Mouse (Mus musculus): ENCODE data around the gene Gm49369. TPM values are rescaled to one million over a fixed set of nuclear protein-coding genes. Genes with fewer than 3 reads are reported as not detected.

The Gm49369 gene
- total RNA-seq (2014; rRNA removed) (1.0 TPM in 1 of 2 replicates, not detected in the other), polyA plus RNA-seq (2015; fragmentation: Nextera tagmentation; extraction: Ambion mirVana) (2.1 and 2.9 TPM in 2 replicates)

DNA sequence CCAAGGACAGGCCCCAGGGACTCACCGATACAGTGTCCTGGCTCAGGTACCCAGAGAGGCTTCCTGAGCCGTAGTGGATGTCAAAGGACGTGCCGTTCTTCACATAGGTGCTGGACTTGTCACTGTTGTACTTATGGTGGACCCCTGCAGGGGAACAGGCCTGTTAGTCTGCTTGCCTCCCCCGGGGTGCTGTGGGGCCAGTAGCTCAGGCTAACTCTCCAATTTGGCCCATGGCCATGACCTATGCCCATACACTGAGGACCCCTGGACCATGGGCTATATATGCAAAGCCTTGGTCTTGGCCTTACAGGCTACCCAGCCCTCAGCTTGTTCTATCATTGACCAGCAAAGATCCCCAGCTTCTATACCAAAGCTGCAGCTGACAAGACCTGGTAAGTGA lies at the start of gene Gm49369:
TSS of gene Gm49369 (minus strand) at position 101 of the 400 bp plus-strand sequence.
- WGBS = 93% methylated on average over 5 of the region's 5 CpGs
- no peak for TF ChIP-seq CTCF (IDR thresholded peaks at IDR 0.05; ENCODE audit: low read depth)

GRCm38 (mm10) chr7:142431106-142431505 lies 48.6 kb upstream of the Gm49369 start:
- Histone ChIP-seq H3K4me1 (ENCODE audit: insufficient read depth, low read length) (peaks cover 13% of the 10 kb centered on the region), H3K4me3 (ENCODE audit: low read length) (no peak overlapping the region), H3K27ac (no peak overlapping the region), H3K4me2 (ENCODE audit: low read depth, low read length) (no peak overlapping the region), H3K9ac (replicated peaks; ENCODE audit: low read length) (no peak overlapping the region), H3K36me3 (ENCODE audit: insufficient read depth, low read length) (no peaks in the 10 kb centered on the region), H3K27me3 (ENCODE audit: insufficient read depth, low read length) (no peaks in the 10 kb centered on the region), H3K9me3 (ENCODE audit: low read length) (no peaks in the 10 kb centered on the region)
- DNase-seq (ENCODE audit: low spot score) (no peak), ATAC-seq (no peak)
- TF ChIP-seq CTCF (IDR thresholded peaks at IDR 0.05; ENCODE audit: low read depth) = no peak
- 68% methylated on average over 14 of the region's 14 CpGs for WGBS

More for the DNA sequence above, at the start of gene Gm49369:
- H3K4me2 ChIP-seq (ENCODE audit: low read depth, low read length) = no peak within 1 kb of the TSS
- DNase-seq (ENCODE audit: low spot score) = no peak
- peaks cover 16% of the 10 kb centered on the region for H3K4me1 ChIP-seq (ENCODE audit: insufficient read depth, low read length)
- H3K27me3 ChIP-seq (ENCODE audit: insufficient read depth, low read length) = no peaks in the 10 kb centered on the region
- peaks cover 73% of the 10 kb centered on the region for H3K36me3 ChIP-seq (ENCODE audit: insufficient read depth, low read length)
- H3K9me3 ChIP-seq (ENCODE audit: low read length) = no peaks in the 10 kb centered on the region
- no peak within 1 kb of the TSS for H3K9ac ChIP-seq (replicated peaks; ENCODE audit: low read length)
- no peak for ATAC-seq
- H3K27ac ChIP-seq = no peak within 1 kb of the TSS
- H3K4me3 ChIP-seq (ENCODE audit: low read length) = no peak within 1 kb of the TSS

DNA sequence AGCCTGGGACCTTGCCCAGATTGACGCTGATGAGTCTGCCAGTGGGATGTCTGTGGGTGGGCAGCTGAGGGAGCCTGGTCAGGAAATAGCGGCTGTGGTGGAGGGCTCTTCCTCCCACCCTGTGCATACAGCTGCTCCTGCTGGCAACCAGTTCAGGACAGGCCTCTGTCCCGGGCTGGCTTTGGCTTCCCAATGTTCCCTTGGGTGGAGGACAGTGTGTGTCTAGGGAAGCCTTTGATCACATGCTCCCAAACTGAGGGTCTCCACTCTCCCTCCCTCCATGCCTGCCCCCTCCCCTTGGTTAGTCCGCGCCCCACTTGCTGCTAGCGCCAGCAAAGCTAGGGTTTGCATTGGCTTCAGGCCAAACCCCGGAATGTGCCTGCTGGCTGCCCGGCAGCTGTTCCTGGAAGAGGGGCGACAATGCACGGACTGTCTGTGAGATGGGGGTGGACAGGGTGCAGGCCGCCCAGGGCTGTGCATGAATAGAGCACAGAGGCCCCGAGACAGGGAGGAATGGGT lies 47.8 kb upstream of the Gm49369 start:
- H3K4me2 ChIP-seq (ENCODE audit: low read depth, low read length) = no peak overlapping the region

GRCm38 (mm10) chr7:142428213-142428612 lies 45.7 kb upstream of the Gm49369 start:
- peak; percentile 63 for TF ChIP-seq CTCF (IDR thresholded peaks at IDR 0.05; ENCODE audit: low read depth)
- H3K4me3 ChIP-seq (ENCODE audit: low read length) = no peak overlapping the region
- no peak overlapping the region for H3K4me2 ChIP-seq (ENCODE audit: low read depth, low read length)
- H3K36me3 ChIP-seq (ENCODE audit: insufficient read depth, low read length) = no peaks in the 10 kb centered on the region
- H3K27ac ChIP-seq = no peak overlapping the region
- ATAC-seq (peak; percentile 5; the same call in 1 of the 2 replicates), DNase-seq (ENCODE audit: low spot score) (peak; percentile 61)
- H3K4me1 ChIP-seq (ENCODE audit: insufficient read depth, low read length) = peaks cover 13% of the 10 kb centered on the region
- H3K9me3 ChIP-seq (ENCODE audit: low read length) = no peaks in the 10 kb centered on the region
- H3K9ac ChIP-seq (replicated peaks; ENCODE audit: low read length) = no peak overlapping the region
- H3K27me3 ChIP-seq (ENCODE audit: insufficient read depth, low read length) = no peaks in the 10 kb centered on the region
- WGBS = 14% methylated on average over 7 of the region's 7 CpGs

More for the DNA sequence above, 47.8 kb upstream of the Gm49369 start:
- peak; percentile 81 for ATAC-seq
- 0 out of 2 replicates have a peak overlapping the region, but pooled peaks have one; percentile 1 for H3K27ac ChIP-seq
- 19% methylated on average over 12 of the region's 12 CpGs for WGBS
- H3K4me1 ChIP-seq (ENCODE audit: insufficient read depth, low read length) = peaks cover 13% of the 10 kb centered on the region
- TF ChIP-seq CTCF (IDR thresholded peaks at IDR 0.05; ENCODE audit: low read depth) = no peak
- no peaks in the 10 kb centered on the region for H3K36me3 ChIP-seq (ENCODE audit: insufficient read depth, low read length)
- DNase-seq (ENCODE audit: low spot score) = peak; percentile 75
- H3K9ac ChIP-seq (replicated peaks; ENCODE audit: low read length) = no peak overlapping the region
- no peaks in the 10 kb centered on the region for H3K9me3 ChIP-seq (ENCODE audit: low read length)
- no peak overlapping the region for H3K4me3 ChIP-seq (ENCODE audit: low read length)
- H3K27me3 ChIP-seq (ENCODE audit: insufficient read depth, low read length) = no peaks in the 10 kb centered on the region

DNA sequence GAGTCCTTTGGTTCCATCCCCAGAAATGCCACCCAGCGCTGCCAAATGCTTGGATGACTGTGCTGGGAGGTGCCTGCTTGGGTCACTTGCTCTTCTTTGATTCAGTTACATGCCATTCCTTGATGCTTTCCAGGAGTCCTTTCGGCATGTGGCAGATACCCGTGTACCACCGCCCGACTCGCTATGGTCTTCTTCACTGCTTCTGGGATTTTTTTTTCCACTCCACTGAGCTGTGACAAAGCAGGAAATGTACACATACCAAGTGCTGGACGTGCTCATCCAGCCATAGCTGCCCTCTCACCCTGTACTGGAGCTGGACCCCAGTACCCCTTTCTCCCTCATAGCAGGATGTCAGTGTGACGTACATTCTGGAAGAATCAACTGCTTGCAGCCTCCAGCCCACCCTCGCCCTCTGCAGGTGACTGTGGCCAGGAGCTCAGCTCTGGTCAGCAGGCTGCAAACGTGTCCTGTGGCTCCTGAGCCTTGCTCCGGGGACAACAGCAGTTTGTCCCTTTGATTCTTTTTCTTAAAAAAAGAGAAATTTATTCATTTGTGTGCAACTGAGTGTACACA lies 43.3 kb upstream of the Gm49369 start:
- TF ChIP-seq CTCF (IDR thresholded peaks at IDR 0.05; ENCODE audit: low read depth) = peak; percentile 68
- ATAC-seq (no peak), DNase-seq (ENCODE audit: low spot score) (peak; percentile 40)
- peaks cover 9% of the 10 kb centered on the region for H3K4me1 ChIP-seq (ENCODE audit: insufficient read depth, low read length)
- no peak overlapping the region for H3K4me2 ChIP-seq (ENCODE audit: low read depth, low read length)
- no peaks in the 10 kb centered on the region for H3K27me3 ChIP-seq (ENCODE audit: insufficient read depth, low read length)
- H3K36me3 ChIP-seq (ENCODE audit: insufficient read depth, low read length) = no peaks in the 10 kb centered on the region
- no peak overlapping the region for H3K4me3 ChIP-seq (ENCODE audit: low read length)
- H3K9ac ChIP-seq (replicated peaks; ENCODE audit: low read length) = no peak overlapping the region
- WGBS = 45% methylated on average over 11 of the region's 11 CpGs
- no peaks in the 10 kb centered on the region for H3K9me3 ChIP-seq (ENCODE audit: low read length)
- H3K27ac ChIP-seq = no peak overlapping the region

- H3K4me2 ChIP-seq (ENCODE audit: low read depth, low read length) = no peak overlapping the region
- TF ChIP-seq CTCF (IDR thresholded peaks at IDR 0.05; ENCODE audit: low read depth) = no peak
- no peak overlapping the region for H3K4me3 ChIP-seq (ENCODE audit: low read length)
- no peak overlapping the region for H3K27ac ChIP-seq
- WGBS = 76% methylated on average over 2 of the region's 2 CpGs
- no peaks in the 10 kb centered on the region for H3K4me1 ChIP-seq (ENCODE audit: insufficient read depth, low read length)
- H3K9me3 ChIP-seq (ENCODE audit: low read length) = no peaks in the 10 kb centered on the region
- H3K36me3 ChIP-seq (ENCODE audit: insufficient read depth, low read length) = no peaks in the 10 kb centered on the region
- ATAC-seq (no peak), DNase-seq (ENCODE audit: low spot score) (no peak)
- H3K27me3 ChIP-seq (ENCODE audit: insufficient read depth, low read length) = no peaks in the 10 kb centered on the region
- H3K9ac ChIP-seq (replicated peaks; ENCODE audit: low read length) = no peak overlapping the region
Measured at GRCm38 (mm10) chr7:142421826-142422225, 39.4 kb upstream of the Gm49369 start.

DNA sequence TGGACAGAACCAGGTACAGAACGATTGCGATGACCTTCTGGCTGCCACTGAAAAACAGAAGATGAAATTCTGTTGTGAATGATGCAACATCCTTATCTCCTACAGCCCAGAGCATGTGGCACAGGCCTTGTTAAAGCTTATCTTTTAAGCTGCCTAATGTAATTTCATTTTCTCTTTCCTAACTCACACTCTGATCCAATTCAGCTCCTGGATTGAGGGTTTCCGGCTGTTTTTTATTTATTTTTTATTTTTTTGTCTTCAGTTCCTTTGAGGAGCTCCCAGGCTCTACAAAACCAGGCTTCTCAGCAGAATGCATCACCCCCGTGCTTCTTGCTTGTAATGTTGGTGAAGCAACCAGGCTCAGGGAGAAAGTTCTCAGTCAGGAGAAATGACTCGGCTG lies 37.4 kb upstream of the Gm49369 start:
- ATAC-seq (no peak), DNase-seq (ENCODE audit: low spot score) (no peak)
- H3K9ac ChIP-seq (replicated peaks; ENCODE audit: low read length) = no peak overlapping the region
- no peaks in the 10 kb centered on the region for H3K4me1 ChIP-seq (ENCODE audit: insufficient read depth, low read length)
- no peak overlapping the region for H3K4me3 ChIP-seq (ENCODE audit: low read length)
- H3K27me3 ChIP-seq (ENCODE audit: insufficient read depth, low read length) = no peaks in the 10 kb centered on the region; the same call in 1 of the 2 replicates
- H3K27ac ChIP-seq = no peak overlapping the region
- H3K4me2 ChIP-seq (ENCODE audit: low read depth, low read length) = no peak overlapping the region
- no peaks in the 10 kb centered on the region for H3K9me3 ChIP-seq (ENCODE audit: low read length)
- H3K36me3 ChIP-seq (ENCODE audit: insufficient read depth, low read length) = no peaks in the 10 kb centered on the region
- TF ChIP-seq CTCF (IDR thresholded peaks at IDR 0.05; ENCODE audit: low read depth) = no peak
- 82% methylated on average over 5 of the region's 5 CpGs for WGBS

Measured in hindbrain, postnatal 0 days (tissue).